Mouse (Mus musculus) left cerebral cortex, adult 2 months (tissue): ENCODE measurements at regions not wholly inside any gene's neighbourhood (a gene's known extent, or its start where the extent isn't known, plus 50 kb on each side); places are given as distances from the start of the nearest gene placed in this dataset.

Experiments
- DNase-seq, 2 experiments: peaks; one replicate each; pipeline ENCODE4 v3.0.0; 2021 to 2022; ENCODE audit warnings: low spot score in 2 of 2, mixed read lengths in 1 of 2; ENCODE audit errors: extremely low spot score in 1 of 2
- H3K27ac ChIP-seq: fragments of 200-600 bp; 2 replicates; pipeline ENCODE4 v1.8.1; 2022
- H3K4me3 ChIP-seq: fragments of 200-600 bp; 2 replicates; pipeline ENCODE4 v1.8.1; 2022
- CTCF ChIP-seq: fragments of 200-600 bp; IDR thresholded peaks from 2 replicates; pipeline ENCODE4 v1.8.1; 2022; ENCODE audit warnings: antibody characterized with exemption, mild to moderate bottlenecking, moderate library complexity
- intact Hi-C: fragments of 180-260 bp; cut with DNase I; formaldehyde crosslinking; loops from one replicate; pipeline ENCODE4 v1.15.1; 2025

GRCm38 (mm10) chr19:54385101-54385500 is 341.1 kb downstream of the Adra2a start:
- no peak for DNase-seq
- intact Hi-C loops = no loop called here
- no peak for TF ChIP-seq CTCF
- no peak overlapping the region for H3K27ac ChIP-seq
- H3K4me3 ChIP-seq = no peak overlapping the region

GRCm38 (mm10) chr19:54391406-54391805 is 347.5 kb downstream of the Adra2a start:
- no peak for DNase-seq
- intact Hi-C loops = no loop called here
- no peak for TF ChIP-seq CTCF
- H3K27ac ChIP-seq = no peak overlapping the region
- H3K4me3 ChIP-seq = no peak overlapping the region

- no peak overlapping the region for H3K4me3 ChIP-seq
These were observed 355.7 kb downstream of the Adra2a start for GRCm38 (mm10) chr19:54399651-54400050.

GRCm38 (mm10) chr19:54407904-54408303 is 364.0 kb downstream of the Adra2a start:
- H3K4me3 ChIP-seq = no peak overlapping the region
- intact Hi-C loops = no loop called here

More at GRCm38 (mm10) chr19:54399651-54400050, 355.7 kb downstream of the Adra2a start:
- intact Hi-C loops = no loop called here
- DNase-seq = no peak
- no peak overlapping the region for H3K27ac ChIP-seq
- TF ChIP-seq CTCF = no peak

GRCm38 (mm10) chr19:54429062-54429461 is 385.1 kb downstream of the Adra2a start:
- intact Hi-C loops = no loop called here
- no peak overlapping the region for H3K4me3 ChIP-seq
- H3K27ac ChIP-seq = no peak overlapping the region
- no peak for DNase-seq
- no peak for TF ChIP-seq CTCF

More at GRCm38 (mm10) chr19:54407904-54408303, 364.0 kb downstream of the Adra2a start:
- H3K27ac ChIP-seq = no peak overlapping the region
- no peak for TF ChIP-seq CTCF
- DNase-seq = no peak

GRCm38 (mm10) chr19:54440713-54441112 is 396.8 kb downstream of the Adra2a start:
- no peak overlapping the region for H3K27ac ChIP-seq
- intact Hi-C loops = no loop called here
- DNase-seq = no peak
- no peak overlapping the region for H3K4me3 ChIP-seq
- TF ChIP-seq CTCF = no peak

GRCm38 (mm10) chr19:54460426-54461170 is 416.6 kb downstream of the Adra2a start:
- H3K4me3 ChIP-seq = no peak overlapping the region
- no peak overlapping the region for H3K27ac ChIP-seq
- no peak for DNase-seq
- intact Hi-C loops = no loop called here
- no peak for TF ChIP-seq CTCF

- no peak for DNase-seq
- intact Hi-C loops = no loop called here
- no peak for TF ChIP-seq CTCF
These were observed 418.5 kb downstream of the Adra2a start for GRCm38 (mm10) chr19:54462480-54462879.

GRCm38 (mm10) chr19:54470034-54470433 is 426.1 kb downstream of the Adra2a start:
- H3K27ac ChIP-seq = no peak overlapping the region
- DNase-seq = no peak
- intact Hi-C loops = no loop called here
- H3K4me3 ChIP-seq = no peak overlapping the region
- TF ChIP-seq CTCF = no peak

More at GRCm38 (mm10) chr19:54462480-54462879, 418.5 kb downstream of the Adra2a start:
- H3K27ac ChIP-seq = no peak overlapping the region
- no peak overlapping the region for H3K4me3 ChIP-seq

- intact Hi-C loops = no loop called here
- Histone ChIP-seq H3K27ac (no peak overlapping the region), H3K4me3 (no peak overlapping the region)
- no peak for TF ChIP-seq CTCF
- DNase-seq = peak in 1 of 2 experiments; percentile 38
These were observed 454.1 kb downstream of the Adra2a start for GRCm38 (mm10) chr19:54498066-54498465.

GRCm38 (mm10) chr19:54533858-54534257 is 489.9 kb downstream of the Adra2a start:
- TF ChIP-seq CTCF = peak; percentile 58
- no peak overlapping the region for H3K4me3 ChIP-seq
- no peak for DNase-seq
- intact Hi-C loops = loop anchor here (1.0 to 10.0 kb wide), 3 partner anchors 490 to 589 kb away; partner anchors contain the start of genes Adra2a, Bbip1 and Shoc2
- no peak overlapping the region for H3K27ac ChIP-seq

GRCm38 (mm10) chr19:54555351-54555750 is 511.4 kb downstream of the Adra2a start:
- Histone ChIP-seq H3K27ac (no peak overlapping the region), H3K4me3 (no peak overlapping the region)
- no peak for DNase-seq
- TF ChIP-seq CTCF = no peak
- intact Hi-C loops = no loop called here

- intact Hi-C loops = no loop called here
- DNase-seq = no peak
- Histone ChIP-seq H3K27ac (no peak overlapping the region), H3K4me3 (no peak overlapping the region)
- TF ChIP-seq CTCF = no peak
These were observed 514.0 kb downstream of the Adra2a start for GRCm38 (mm10) chr19:54557984-54558383.
